Mouse (Mus musculus): ENCODE data around the gene Tmem170. TPM values are rescaled to one million over a fixed set of nuclear protein-coding genes. Genes with fewer than 3 reads are reported as not detected.

Gene Tmem170
- polyA plus RNA-seq, 1 experiment from 2014 or later: 24.1 TPM

- peaks cover 17% of the 10 kb centered on the region for H3K27me3 ChIP-seq (replicated peaks; ENCODE audit: control insufficient read depth, insufficient read depth, low read length)
- H3K27ac ChIP-seq (ENCODE audit: low read depth, low read length): no peak overlapping the region
- H3K4me3 ChIP-seq (ENCODE audit: low read depth, low read length): no peak overlapping the region
- H3K4me1 ChIP-seq (replicated peaks; ENCODE audit: control insufficient read depth, insufficient read depth, low read length): no peaks in the 10 kb centered on the region
- ATAC-seq: no peak
- no peak overlapping the region for H3K9ac ChIP-seq (ENCODE audit: low read depth, low read length)
- no peak overlapping the region for H3K4me2 ChIP-seq (replicated peaks; ENCODE audit: low read depth)
- H3K36me3 ChIP-seq (ENCODE audit: control insufficient read depth, insufficient read depth): no peaks in the 10 kb centered on the region
- H3K9me3 ChIP-seq (ENCODE audit: control insufficient read depth): no peaks in the 10 kb centered on the region
- TF ChIP-seq CTCF (IDR thresholded peaks at IDR 0.05; ENCODE audit: low read depth): no peak
- WGBS: 68% methylated on average over 7 of the region's 7 CpGs
Measured at GRCm38 (mm10) chr8:111911572-111911971, 35.0 kb upstream of the Tmem170 start.

GRCm38 (mm10) chr8:111909621-111910450, 33.3 kb upstream of the Tmem170 start, which contains the start of gene Chst5:
TSS of gene Chst5 (minus strand) at chr8:111910447.
- Histone ChIP-seq H3K9ac (ENCODE audit: low read depth, low read length) (0 out of 2 replicates have a peak within 1 kb of the TSS, but pooled peaks have one; percentile 27), H3K27ac (ENCODE audit: low read depth, low read length) (no peak within 1 kb of the TSS), H3K4me3 (ENCODE audit: low read depth, low read length) (peak within 1 kb of the TSS; percentile 26), H3K36me3 (ENCODE audit: control insufficient read depth, insufficient read depth) (no peaks in the 10 kb centered on the region), H3K9me3 (ENCODE audit: control insufficient read depth) (no peaks in the 10 kb centered on the region), H3K27me3 (replicated peaks; ENCODE audit: control insufficient read depth, insufficient read depth, low read length) (peaks cover 17% of the 10 kb centered on the region), H3K4me1 (replicated peaks; ENCODE audit: control insufficient read depth, insufficient read depth, low read length) (no peaks in the 10 kb centered on the region), H3K4me2 (replicated peaks; ENCODE audit: low read depth) (peak within 1 kb of the TSS; percentile 60)
- 7% methylated on average over 47 of the region's 47 CpGs for WGBS
- no peak for ATAC-seq
- TF ChIP-seq CTCF (IDR thresholded peaks at IDR 0.05; ENCODE audit: low read depth): no peak

DNA sequence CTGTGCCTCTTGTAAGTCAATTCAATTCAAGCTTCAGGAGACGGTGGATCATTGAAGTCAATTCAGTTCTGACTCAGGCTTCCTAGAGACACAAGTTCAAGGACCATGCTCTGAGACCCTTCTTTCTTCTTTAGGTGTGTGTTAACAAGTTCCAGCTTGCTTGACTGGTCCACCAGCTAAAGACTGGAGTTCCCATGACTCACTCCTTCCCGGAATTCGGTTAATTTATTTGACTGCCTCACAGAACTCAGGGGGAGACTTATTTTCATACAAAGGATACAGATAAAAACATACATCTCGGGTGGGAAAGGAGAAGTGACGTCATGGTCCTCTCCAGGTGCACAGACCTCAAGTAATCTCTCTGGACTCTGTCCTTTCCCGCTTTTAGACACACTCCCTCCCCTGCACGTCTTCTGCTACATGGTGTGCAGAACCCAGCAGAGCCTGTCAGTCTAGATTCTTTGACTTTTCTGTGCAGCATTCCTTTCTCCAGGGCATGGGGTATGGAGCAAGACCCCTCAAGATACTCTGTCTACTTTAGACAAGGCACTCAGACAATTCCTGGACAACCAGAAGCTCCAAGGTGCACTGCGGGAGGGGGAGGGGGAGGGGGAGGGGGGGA, 29.1 kb upstream of the Tmem170 start:
- no peak for TF ChIP-seq CTCF (IDR thresholded peaks at IDR 0.05; ENCODE audit: low read depth)
- no peak overlapping the region for H3K27ac ChIP-seq (ENCODE audit: low read depth, low read length)
- H3K27me3 ChIP-seq (replicated peaks; ENCODE audit: control insufficient read depth, insufficient read depth, low read length): peaks cover 17% of the 10 kb centered on the region
- peak; percentile 73 for ATAC-seq
- no peak overlapping the region for H3K9ac ChIP-seq (ENCODE audit: low read depth, low read length)
- H3K4me1 ChIP-seq (replicated peaks; ENCODE audit: control insufficient read depth, insufficient read depth, low read length): no peaks in the 10 kb centered on the region
- WGBS: 28% methylated on average over 8 of the region's 8 CpGs
- no peak overlapping the region for H3K4me2 ChIP-seq (replicated peaks; ENCODE audit: low read depth)
- H3K9me3 ChIP-seq (ENCODE audit: control insufficient read depth): no peaks in the 10 kb centered on the region
- no peak overlapping the region for H3K4me3 ChIP-seq (ENCODE audit: low read depth, low read length)
- no peaks in the 10 kb centered on the region for H3K36me3 ChIP-seq (ENCODE audit: control insufficient read depth, insufficient read depth)

DNA sequence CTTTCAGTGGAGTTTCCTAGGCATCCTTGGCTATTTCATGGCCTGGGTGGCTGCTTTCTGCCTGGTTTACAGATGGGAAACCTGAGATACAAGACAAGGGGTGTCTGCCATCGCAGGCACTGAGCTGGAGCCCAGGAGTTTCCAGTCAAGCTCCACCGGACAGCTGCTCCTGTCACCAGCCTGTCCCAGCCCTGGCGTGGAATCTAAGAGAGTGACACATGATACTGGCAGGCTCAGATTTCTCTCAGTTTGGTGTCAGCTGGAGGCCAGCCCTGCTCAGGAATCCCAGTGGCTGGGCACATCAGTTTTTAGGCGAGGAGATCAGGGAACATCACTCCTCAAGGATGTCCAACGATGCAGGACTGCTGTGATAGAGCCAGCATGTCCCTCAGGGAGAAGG, 25.5 kb upstream of the Tmem170 start:
- no peak for ATAC-seq
- no peak overlapping the region for H3K27ac ChIP-seq (ENCODE audit: low read depth, low read length)
- WGBS: 38% methylated on average over 5 of the region's 5 CpGs
- TF ChIP-seq CTCF (IDR thresholded peaks at IDR 0.05; ENCODE audit: low read depth): no peak
- H3K9ac ChIP-seq (ENCODE audit: low read depth, low read length): no peak overlapping the region
- H3K4me2 ChIP-seq (replicated peaks; ENCODE audit: low read depth): no peak overlapping the region
- H3K36me3 ChIP-seq (ENCODE audit: control insufficient read depth, insufficient read depth): no peaks in the 10 kb centered on the region
- no peaks in the 10 kb centered on the region for H3K27me3 ChIP-seq (replicated peaks; ENCODE audit: control insufficient read depth, insufficient read depth, low read length)
- no peaks in the 10 kb centered on the region for H3K4me1 ChIP-seq (replicated peaks; ENCODE audit: control insufficient read depth, insufficient read depth, low read length)
- H3K4me3 ChIP-seq (ENCODE audit: low read depth, low read length): no peak overlapping the region
- no peaks in the 10 kb centered on the region for H3K9me3 ChIP-seq (ENCODE audit: control insufficient read depth)

DNA sequence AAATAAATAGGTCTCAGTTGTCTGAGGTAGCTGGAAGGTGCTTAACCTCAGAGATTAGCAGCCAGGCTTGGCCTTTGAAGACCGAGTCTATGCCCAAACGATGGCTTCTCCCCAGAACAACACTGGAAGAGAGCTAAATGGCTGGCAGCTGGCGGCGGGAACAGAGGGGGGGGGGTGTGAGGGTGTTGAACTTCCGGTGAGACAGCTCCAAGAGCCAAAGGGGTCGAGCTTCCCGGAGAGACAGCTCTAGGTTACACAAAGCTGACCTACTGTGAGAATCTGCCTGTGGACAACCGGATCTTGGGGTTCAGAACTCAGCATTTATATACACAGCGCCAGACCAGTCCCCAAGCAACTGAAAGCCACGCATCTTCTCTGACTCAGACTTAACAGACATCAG, 22.0 kb upstream of the Tmem170 start:
- no peak overlapping the region for H3K4me2 ChIP-seq (replicated peaks; ENCODE audit: low read depth)
- WGBS: 54% methylated on average over 10 of the region's 10 CpGs
- no peak for TF ChIP-seq CTCF (IDR thresholded peaks at IDR 0.05; ENCODE audit: low read depth)

DNA sequence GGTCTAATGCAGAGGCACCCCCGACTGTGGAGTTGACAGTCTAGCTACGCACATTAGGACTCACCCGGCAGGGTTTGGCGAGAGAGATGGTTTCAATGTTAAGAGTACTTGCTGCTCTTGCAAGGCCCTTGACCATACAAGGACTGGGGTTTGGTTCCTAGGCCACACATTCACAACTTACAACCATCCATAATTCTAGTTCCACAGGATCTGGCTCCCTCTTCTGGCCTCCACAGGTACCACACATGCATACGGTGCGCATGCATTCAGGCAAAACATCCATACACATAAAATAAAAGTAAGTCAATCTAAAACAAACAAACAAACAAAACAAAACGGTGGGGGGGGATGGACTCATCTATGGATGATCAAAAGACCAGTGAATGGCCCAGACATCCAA, 18.4 kb upstream of the Tmem170 start:
- Histone ChIP-seq H3K4me2 (replicated peaks; ENCODE audit: low read depth) (no peak overlapping the region), H3K36me3 (ENCODE audit: control insufficient read depth, insufficient read depth) (no peaks in the 10 kb centered on the region), H3K4me3 (ENCODE audit: low read depth, low read length) (no peak overlapping the region), H3K9ac (ENCODE audit: low read depth, low read length) (no peak overlapping the region), H3K27me3 (replicated peaks; ENCODE audit: control insufficient read depth, insufficient read depth, low read length) (peaks cover 14% of the 10 kb centered on the region), H3K4me1 (replicated peaks; ENCODE audit: control insufficient read depth, insufficient read depth, low read length) (0 out of 2 replicates have a peak, but pooled peaks cover 6% of the 10 kb centered on the region), H3K27ac (ENCODE audit: low read depth, low read length) (no peak overlapping the region), H3K9me3 (ENCODE audit: control insufficient read depth) (no peaks in the 10 kb centered on the region)
- no peak for ATAC-seq
- WGBS: 88% methylated on average over 7 of the region's 7 CpGs
- TF ChIP-seq CTCF (IDR thresholded peaks at IDR 0.05; ENCODE audit: low read depth): peak; percentile 50

More for the DNA sequence above, 22.0 kb upstream of the Tmem170 start:
- Histone ChIP-seq H3K27me3 (replicated peaks; ENCODE audit: control insufficient read depth, insufficient read depth, low read length) (no peaks in the 10 kb centered on the region), H3K36me3 (ENCODE audit: control insufficient read depth, insufficient read depth) (no peaks in the 10 kb centered on the region), H3K4me3 (ENCODE audit: low read depth, low read length) (no peak overlapping the region), H3K4me1 (replicated peaks; ENCODE audit: control insufficient read depth, insufficient read depth, low read length) (no peaks in the 10 kb centered on the region), H3K27ac (ENCODE audit: low read depth, low read length) (no peak overlapping the region), H3K9me3 (ENCODE audit: control insufficient read depth) (no peaks in the 10 kb centered on the region), H3K9ac (ENCODE audit: low read depth, low read length) (no peak overlapping the region)
- ATAC-seq: no peak
